Mouse (Mus musculus) layer of hippocampus, postnatal 14 days (tissue): ENCODE results near the gene Gm13698. TPM values are rescaled to one million over a fixed set of nuclear protein-coding genes. Genes with fewer than 3 reads are reported as not detected.
"Not testable (repeated sequence)": the region's sequence is repeated elsewhere in the genome, so short reads cannot be mapped to it uniquely, and the experiment has no call there.

Experiments
- DNase-seq, 2 experiments: peaks; one replicate each; pipeline ENCODE4 v3.0.0; 2021 to 2022; ENCODE audit warnings: low spot score in 2 of 2, mixed read lengths in 1 of 2
- long read RNA-seq, 2 experiments: library from polyadenylated mRNA; stranded (forward); transcript quantifications; one replicate each; pipeline ENCODE4 v2.0.0; 2021
- total RNA-seq, 2 experiments: library from RNA; stranded (reverse); gene quantifications; 2 replicates each; pipeline ENCODE4 v1.2.3; 2021

The Gm13698 gene
- total RNA-seq: 1 to 10 TPM; 1.2 to 1.6 TPM
- long read RNA-seq, experiment 1: 0 reads
- long read RNA-seq, experiment 2: 0 reads

- DNase-seq: not testable (repeated sequence)
Measured at GRCm38 (mm10) chr2:83955393-83955792, at the start of gene Gm13698. Gene Gm13698, plus strand, starts transcription at chr2:83955693.

GRCm38 (mm10) chr2:83929478-83930088 is 25.9 kb upstream of the Gm13698 start:
- no peak for DNase-seq

GRCm38 (mm10) chr2:83940931-83941361 is 14.5 kb upstream of the Gm13698 start, which contains the start of gene Zswim2:
Gene Zswim2, minus strand, starts transcription at chr2:83941228.
- DNase-seq: peak; percentile 86 to 88

GRCm38 (mm10) chr2:83941378-83941777 is 14.1 kb upstream of the Gm13698 start:
- DNase-seq: no peak

- DNase-seq: no peak
Measured at GRCm38 (mm10) chr2:83941792-83942191, 13.7 kb upstream of the Gm13698 start.

GRCm38 (mm10) chr2:83961203-83961602 is 5.7 kb downstream of the Gm13698 start, which contains the start of gene Gm13693:
Gene Gm13693, plus strand, starts transcription at chr2:83961503.
- not testable (repeated sequence) for DNase-seq

- DNase-seq: not testable (repeated sequence)
Measured at GRCm38 (mm10) chr2:83967013-83967412, 11.5 kb downstream of the Gm13698 start, which contains the start of gene Gm13695. Gene Gm13695, plus strand, starts transcription at chr2:83967313.

GRCm38 (mm10) chr2:83972823-83973222 is 17.3 kb downstream of the Gm13698 start, which contains the start of gene Gm13696:
Gene Gm13696, plus strand, starts transcription at chr2:83973123.
- not testable (repeated sequence) for DNase-seq

- DNase-seq: not testable (repeated sequence)
Measured at GRCm38 (mm10) chr2:83978633-83979032, 23.1 kb downstream of the Gm13698 start, which contains the start of gene Gm13694. Gene Gm13694, plus strand, starts transcription at chr2:83978933.

- not testable (repeated sequence) for DNase-seq
Measured at GRCm38 (mm10) chr2:83984443-83984842, 28.9 kb downstream of the Gm13698 start, which contains the start of gene Gm13697. Gene Gm13697, plus strand, starts transcription at chr2:83984743.

- DNase-seq: not testable (repeated sequence)
Measured at GRCm38 (mm10) chr2:83990253-83990652, 34.8 kb downstream of the Gm13698 start, which contains the start of gene Gm13691. Gene Gm13691, plus strand, starts transcription at chr2:83990553.

- not testable (repeated sequence) for DNase-seq
Measured at GRCm38 (mm10) chr2:83993639-83994255, 38.3 kb downstream of the Gm13698 start.

- DNase-seq: not testable (repeated sequence)
Measured at GRCm38 (mm10) chr2:83994526-83994925, 39.0 kb downstream of the Gm13698 start.

Other genes with a start within 250 kb of the Gm13698 start
- 10 to 100 TPM; 48.5 to 69.0 TPM for gene Itgav, start 231.3 kb upstream of the Gm13698 start, total RNA-seq
- gene Fam171b, start 143.1 kb upstream of the Gm13698 start, total RNA-seq: 100 to 1,000 TPM; 189 to 197 TPM
- gene Zswim2, start 14.5 kb upstream of the Gm13698 start, total RNA-seq: not detected
- gene Gm13693, start 5.8 kb downstream of the Gm13698 start, total RNA-seq: 1 to 10 TPM; 1.2 to 1.6 TPM
- 1 to 10 TPM in 1 of 2 experiments, not detected in 1; 1.2 TPM for gene Gm13695, start 11.6 kb downstream of the Gm13698 start, total RNA-seq
- 1 to 10 TPM; 1.2 to 1.6 TPM for gene Gm13696, start 17.4 kb downstream of the Gm13698 start, total RNA-seq
- gene Gm13694, start 23.2 kb downstream of the Gm13698 start, total RNA-seq: 1 to 10 TPM; 1.2 to 1.6 TPM
- 1 to 10 TPM; 1.2 to 1.6 TPM for gene Gm13697, start 29.1 kb downstream of the Gm13698 start, total RNA-seq
- gene Gm13691, start 34.9 kb downstream of the Gm13698 start, total RNA-seq: 1 to 10 TPM; 1.2 to 1.6 TPM